Mouse (Mus musculus) testis, postnatal 10 days (tissue): ENCODE measurements around the gene Styx.
"Not testable (repeated sequence)": the region's sequence is repeated elsewhere in the genome, so short reads cannot be mapped to it uniquely, and the experiment has no call there.

Experiments
- DNase-seq: peaks from one replicate; pipeline ENCODE4 v3.0.0; 2021; ENCODE audit warnings: low spot score

Styx gene

GRCm38 (mm10) chr14:45464036-45465035 is 113.4 kb downstream of the Styx start:
- DNase-seq = no peak

DNA sequence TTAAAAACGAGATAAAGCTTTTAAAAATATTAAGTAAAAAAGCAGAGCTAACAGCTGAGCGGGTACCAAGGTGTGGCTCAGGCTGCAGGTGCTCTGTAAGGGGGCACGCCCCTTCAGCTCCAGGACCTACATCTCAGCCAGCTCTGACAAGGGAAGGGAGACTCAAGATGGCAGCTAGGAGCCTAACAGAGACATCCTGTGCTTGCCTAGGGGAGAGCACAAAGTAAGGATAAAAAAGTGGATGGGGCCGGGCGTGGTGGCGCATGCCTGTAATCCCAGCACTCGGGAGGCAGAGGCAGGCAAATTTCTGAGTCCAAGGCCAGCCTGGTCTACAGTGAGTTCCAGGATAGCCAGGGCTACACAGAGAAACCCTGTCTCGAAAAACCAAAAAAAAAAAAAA is 115.5 kb downstream of the Styx start:
- not testable (repeated sequence) for DNase-seq

DNA sequence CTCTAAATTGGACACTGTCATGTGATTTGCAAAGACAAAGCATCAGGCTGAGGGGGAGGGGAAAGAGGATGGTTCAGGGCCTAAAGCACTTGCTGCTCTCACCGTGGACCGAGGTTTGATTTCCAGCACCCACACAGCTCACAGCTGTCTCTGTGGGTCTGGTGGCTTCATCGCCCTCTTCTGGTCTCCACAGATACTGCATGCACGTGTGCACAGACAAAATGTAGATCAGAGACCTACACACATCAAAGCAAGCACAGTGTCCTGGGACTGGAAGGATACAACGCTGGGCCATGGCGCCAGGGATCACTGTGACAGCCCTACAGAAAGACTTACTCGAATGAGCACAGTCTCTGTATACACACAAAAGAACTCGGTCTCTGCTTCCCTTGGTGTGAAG is 118.6 kb downstream of the Styx start:
- DNase-seq = no peak
